ENCODE assay signal across 21 mouse cellular contexts in genomic region chr3:15242388-15242787, GRCm38 (mm10).
DNase-seq lines count a peak whose midpoint lies in the region; ATAC-seq lines count a peak whose summit lies in the region.
"Had no signal": no experiment of that assay in that cellular context is flagged by ENCODE, and none has a peak within 500 bp of the region (broad histone marks: within the 10 kb centered on the region; RNA-seq: fewer than 3 reads in every experiment).

No protein-coding gene starts in this region.

- DNase-seq in liver: no peak
- DNase-seq in A20 (ENCODE audit: low read depth, low spot score): peak; percentile 27
- no peak for DNase-seq in gastrocnemius, adult 8-10 months (ENCODE audit: low spot score in 2 of 2)
- DNase-seq in kidney, adult 9 months: no peak
- DNase-seq: adrenal gland, postnatal 14 days; cerebellum, adult 11-12 months; cerebellum, adult 9-10 months; cerebellum, postnatal 25 days; forebrain, postnatal 0 days; gastrocnemius, postnatal 36 days; heart, adult 11 months; heart, postnatal 10 days; heart, postnatal 4 days had no signal

- H3K4me3 ChIP-seq in liver, embryonic 12.5 days: no peak overlapping the region
- H3K4me3 ChIP-seq: embryonic facial prominence, embryonic 10.5 days; forebrain, embryonic 13.5 days; hindbrain, embryonic 13.5 days had no signal

- H3K9me3 ChIP-seq in liver, embryonic 12.5 days (replicated peaks): no peaks in the 10 kb centered on the region
- H3K9me3 ChIP-seq: embryonic facial prominence, embryonic 10.5 days; forebrain, embryonic 13.5 days; hindbrain, embryonic 13.5 days had no signal

- ATAC-seq in liver, embryonic 12.5 days: peak; percentile 46; the same call in 1 of the 2 replicates
- ATAC-seq in common myeloid progenitor, adult 5-6 weeks (replicated peaks; ENCODE audit: low read depth, poor library complexity, severe bottlenecking): peak; percentile 45
- ATAC-seq in megakaryocyte-erythroid progenitor cell, adult 5-6 weeks (replicated peaks; ENCODE audit: low FRiP score, low TSS enrichment, poor library complexity, severe bottlenecking): peak; percentile 55
- ATAC-seq: activated CD4-positive, CD25-positive, alpha-beta regulatory T cell, adult 4 months; forebrain, embryonic 13.5 days; forebrain, postnatal 0 days; hindbrain, postnatal 0 days had no signal

- H3K36me3 ChIP-seq in liver, embryonic 12.5 days: no peaks in the 10 kb centered on the region
- H3K36me3 ChIP-seq: embryonic facial prominence, embryonic 10.5 days; hindbrain, embryonic 13.5 days had no signal

- H3K4me1 ChIP-seq in liver, embryonic 12.5 days: peaks cover 5% of the 10 kb centered on the region; the same call in 1 of the 2 replicates
- H3K4me1 ChIP-seq: embryonic facial prominence, embryonic 10.5 days; forebrain, embryonic 13.5 days; hindbrain, embryonic 13.5 days had no signal

- H3K4me2 ChIP-seq in liver, embryonic 12.5 days: no peak overlapping the region
- H3K4me2 ChIP-seq: forebrain, embryonic 13.5 days; hindbrain, embryonic 13.5 days had no signal

- H3K27me3 ChIP-seq in liver, embryonic 12.5 days (replicated peaks): no peaks in the 10 kb centered on the region
- H3K27me3 ChIP-seq: forebrain, embryonic 13.5 days; hindbrain, embryonic 13.5 days had no signal

- no peak overlapping the region for H3K9ac ChIP-seq in liver, embryonic 12.5 days
- H3K9ac ChIP-seq: forebrain, embryonic 13.5 days; forebrain, postnatal 0 days; hindbrain, embryonic 13.5 days had no signal

- H3K27ac ChIP-seq in liver, embryonic 12.5 days: no peak overlapping the region
- H3K27ac ChIP-seq: embryonic facial prominence, embryonic 10.5 days; forebrain, embryonic 13.5 days; hindbrain, embryonic 13.5 days; hindbrain, postnatal 0 days had no signal
